Mouse (Mus musculus) neural tube, embryonic 11.5 days (tissue): ENCODE data around the gene Cbfa2t3. TPM values are rescaled to one million over a fixed set of nuclear protein-coding genes. Genes with fewer than 3 reads are reported as not detected.
A peak's percentile ranks its signal among the peaks of the same experiment; 100 is the strongest.

Experiments used
- ATAC-seq: fragments of 200-750 bp; cut with Nextera tagmentation; 2 replicates; pipeline ENCODE4 v1.8.0; 2017; ENCODE audit warnings: moderate number of reproducible peaks, mild to moderate bottlenecking, moderate TSS enrichment, moderate library complexity; ENCODE audit not compliant: insufficient read depth, low FRiP score, low TSS enrichment
- DNase-seq: peaks from one replicate; pipeline ENCODE4 v3.0.0-alpha.2; 2015; ENCODE audit warnings: low spot score
- H3K27ac ChIP-seq: fragments of 300-500 bp; sonication (generic); 2 replicates; pipeline ENCODE4 v1.5.1; 2014; ENCODE audit warnings: low read depth, mild to moderate bottlenecking, low read length
- H3K27me3 ChIP-seq: fragments of 300-500 bp; sonication (generic); 2 replicates; pipeline ENCODE4 v1.6.1; 2014; ENCODE audit warnings: mild to moderate bottlenecking, low read length, mixed read lengths; ENCODE audit not compliant: control insufficient read depth, insufficient read depth
- H3K36me3 ChIP-seq: fragments of 300-500 bp; sonication (generic); 2 replicates; pipeline ENCODE4 v1.6.1; 2014; ENCODE audit warnings: mild to moderate bottlenecking, low read length, moderate library complexity, mixed read lengths; ENCODE audit not compliant: control insufficient read depth, insufficient read depth
- H3K4me1 ChIP-seq: fragments of 300-500 bp; sonication (generic); 2 replicates; pipeline ENCODE4 v1.6.1; 2014; ENCODE audit warnings: low read length, mixed read lengths; ENCODE audit not compliant: control insufficient read depth, insufficient read depth
- H3K4me2 ChIP-seq: fragments of 300-500 bp; sonication (generic); 2 replicates; pipeline ENCODE4 v1.6.1; 2014; ENCODE audit warnings: low read depth, mild to moderate bottlenecking, moderate library complexity
- H3K4me3 ChIP-seq: fragments of 300-500 bp; sonication (generic); 2 replicates; pipeline ENCODE4 v1.5.1; 2014; ENCODE audit warnings: low read depth, low read length
- H3K9ac ChIP-seq: fragments of 300-500 bp; sonication (generic); 2 replicates; pipeline ENCODE4 v1.6.1; 2014; ENCODE audit warnings: mild to moderate bottlenecking, low read length
- H3K9me3 ChIP-seq: fragments of 300-500 bp; sonication (generic); 2 replicates; pipeline ENCODE4 v1.6.1; 2016; ENCODE audit warnings: low read length; ENCODE audit not compliant: control insufficient read depth
- WGBS: fragments of 180-500 bp; shearing (Covaris S2); extraction: QIAGEN DNeasy Blood & Tissue Kit; methylation state at CpG from one replicate; pipeline ENCODE4 v1.1.7; 2014; 5-methylcytosine and 5-hydroxymethylcytosine counted together
- polyA plus RNA-seq: library from polyadenylated mRNA; unstranded; fragments of >200 nt; fragmentation: Nextera tagmentation; extraction: Ambion mirVana; gene quantifications from 2 replicates; pipeline ENCODE4 v1.2.1, GENCODE M21; 2014

The Cbfa2t3 gene
- polyA plus RNA-seq, 1 experiment from 2014 or later = 8.5 TPM

GRCm38 (mm10) chr8:122720811-122721640, 22.1 kb upstream of the Cbfa2t3 start:
- H3K27me3 ChIP-seq = no peaks in the 10 kb centered on the region
- peaks cover 3% of the 10 kb centered on the region; the same call in 1 of the 2 replicates for H3K4me1 ChIP-seq
- no peak overlapping the region for H3K4me2 ChIP-seq
- ATAC-seq (no peak), DNase-seq (no peak)
- 65% methylated on average over 14 of the region's 14 CpGs for WGBS
- no peaks in the 10 kb centered on the region for H3K36me3 ChIP-seq
- 0 out of 2 replicates have a peak overlapping the region, but pooled peaks have one; percentile 14 for H3K27ac ChIP-seq
- H3K4me3 ChIP-seq = no peak overlapping the region
- 0 out of 2 replicates have a peak overlapping the region, but pooled peaks have one; percentile 5 for H3K9ac ChIP-seq
- H3K9me3 ChIP-seq = no peaks in the 10 kb centered on the region

- Histone ChIP-seq H3K4me3 (no peak overlapping the region), H3K36me3 (no peaks in the 10 kb centered on the region), H3K27ac (no peak overlapping the region), H3K4me2 (peak overlapping the region; percentile 21; the same call in 1 of the 2 replicates), H3K27me3 (no peaks in the 10 kb centered on the region), H3K9ac (0 out of 2 replicates have a peak overlapping the region, but pooled peaks have one; percentile 8), H3K4me1 (peaks cover 3% of the 10 kb centered on the region; the same call in 1 of the 2 replicates), H3K9me3 (no peaks in the 10 kb centered on the region)
- peak; percentile 50 for DNase-seq
- WGBS = 13% methylated on average over 25 of the region's 25 CpGs
- no peak for ATAC-seq
Measured at GRCm38 (mm10) chr8:122720070-122720729, 21.3 kb upstream of the Cbfa2t3 start.

- H3K27me3 ChIP-seq = no peaks in the 10 kb centered on the region
- H3K9me3 ChIP-seq = no peaks in the 10 kb centered on the region
- ATAC-seq (no peak), DNase-seq (no peak)
- H3K36me3 ChIP-seq = no peaks in the 10 kb centered on the region
- WGBS = 38% methylated on average over 7 of the region's 7 CpGs
- peaks cover 3% of the 10 kb centered on the region; the same call in 1 of the 2 replicates for H3K4me1 ChIP-seq
- no peak overlapping the region for H3K27ac ChIP-seq
- no peak overlapping the region for H3K9ac ChIP-seq
- H3K4me3 ChIP-seq = no peak overlapping the region
- H3K4me2 ChIP-seq = no peak overlapping the region
Measured at GRCm38 (mm10) chr8:122719500-122720065, 20.7 kb upstream of the Cbfa2t3 start.

- Histone ChIP-seq H3K4me2 (no peak overlapping the region), H3K36me3 (no peaks in the 10 kb centered on the region), H3K27me3 (no peaks in the 10 kb centered on the region), H3K4me1 (peaks cover 3% of the 10 kb centered on the region; the same call in 1 of the 2 replicates), H3K4me3 (no peak overlapping the region), H3K27ac (no peak overlapping the region), H3K9ac (no peak overlapping the region), H3K9me3 (no peaks in the 10 kb centered on the region)
- DNase-seq = no peak
- ATAC-seq = no peak
- 83% methylated on average over 14 of the region's 14 CpGs for WGBS
Measured at GRCm38 (mm10) chr8:122718711-122719499, 20.0 kb upstream of the Cbfa2t3 start.

GRCm38 (mm10) chr8:122717869-122718509, 19.1 kb upstream of the Cbfa2t3 start:
- no peak overlapping the region for H3K4me3 ChIP-seq
- H3K9me3 ChIP-seq = no peaks in the 10 kb centered on the region
- ATAC-seq = no peak
- no peak overlapping the region for H3K4me2 ChIP-seq
- H3K4me1 ChIP-seq = peaks cover 3% of the 10 kb centered on the region; the same call in 1 of the 2 replicates
- no peaks in the 10 kb centered on the region for H3K27me3 ChIP-seq
- H3K27ac ChIP-seq = no peak overlapping the region
- DNase-seq = no peak
- H3K9ac ChIP-seq = no peak overlapping the region
- WGBS = 86% methylated on average over 10 of the region's 10 CpGs
- no peaks in the 10 kb centered on the region for H3K36me3 ChIP-seq

GRCm38 (mm10) chr8:122716566-122716965, 17.7 kb upstream of the Cbfa2t3 start:
- WGBS = 84% methylated on average over 8 of the region's 8 CpGs

GRCm38 (mm10) chr8:122713157-122713518, 14.2 kb upstream of the Cbfa2t3 start:
- no peaks in the 10 kb centered on the region for H3K4me1 ChIP-seq
- H3K9me3 ChIP-seq = no peaks in the 10 kb centered on the region
- H3K36me3 ChIP-seq = no peaks in the 10 kb centered on the region
- DNase-seq (no peak), ATAC-seq (no peak)
- no peak overlapping the region for H3K27ac ChIP-seq
- 92% methylated on average over 5 of the region's 5 CpGs for WGBS
- no peak overlapping the region for H3K4me2 ChIP-seq
- no peak overlapping the region for H3K4me3 ChIP-seq
- H3K9ac ChIP-seq = no peak overlapping the region
- H3K27me3 ChIP-seq = no peaks in the 10 kb centered on the region

More at GRCm38 (mm10) chr8:122716566-122716965, 17.7 kb upstream of the Cbfa2t3 start:
- Histone ChIP-seq H3K36me3 (no peaks in the 10 kb centered on the region), H3K4me3 (no peak overlapping the region), H3K27ac (no peak overlapping the region), H3K27me3 (no peaks in the 10 kb centered on the region), H3K4me2 (no peak overlapping the region), H3K9me3 (no peaks in the 10 kb centered on the region), H3K4me1 (peaks cover 3% of the 10 kb centered on the region; the same call in 1 of the 2 replicates), H3K9ac (no peak overlapping the region)
- ATAC-seq (no peak), DNase-seq (no peak)
